Mouse (Mus musculus) lung, adult 2 months (tissue): ENCODE measurements around the gene Shisal2b.

Experiments
- CTCF ChIP-seq: fragments of 200-500 bp; IDR thresholded peaks from 2 replicates; pipeline ENCODE4 v1.5.1; 2011; ENCODE audit warnings: mild to moderate bottlenecking, low read length, control low read depth; ENCODE audit not compliant: insufficient read depth
- POLR2A ChIP-seq: fragments of 200-500 bp; IDR thresholded peaks from 2 replicates; pipeline ENCODE4 v1.6.1; 2011; ENCODE audit warnings: low read depth, mild to moderate bottlenecking, control low read depth, low read length, borderline replicate concordance; ENCODE audit errors: extremely low read depth

DNA sequence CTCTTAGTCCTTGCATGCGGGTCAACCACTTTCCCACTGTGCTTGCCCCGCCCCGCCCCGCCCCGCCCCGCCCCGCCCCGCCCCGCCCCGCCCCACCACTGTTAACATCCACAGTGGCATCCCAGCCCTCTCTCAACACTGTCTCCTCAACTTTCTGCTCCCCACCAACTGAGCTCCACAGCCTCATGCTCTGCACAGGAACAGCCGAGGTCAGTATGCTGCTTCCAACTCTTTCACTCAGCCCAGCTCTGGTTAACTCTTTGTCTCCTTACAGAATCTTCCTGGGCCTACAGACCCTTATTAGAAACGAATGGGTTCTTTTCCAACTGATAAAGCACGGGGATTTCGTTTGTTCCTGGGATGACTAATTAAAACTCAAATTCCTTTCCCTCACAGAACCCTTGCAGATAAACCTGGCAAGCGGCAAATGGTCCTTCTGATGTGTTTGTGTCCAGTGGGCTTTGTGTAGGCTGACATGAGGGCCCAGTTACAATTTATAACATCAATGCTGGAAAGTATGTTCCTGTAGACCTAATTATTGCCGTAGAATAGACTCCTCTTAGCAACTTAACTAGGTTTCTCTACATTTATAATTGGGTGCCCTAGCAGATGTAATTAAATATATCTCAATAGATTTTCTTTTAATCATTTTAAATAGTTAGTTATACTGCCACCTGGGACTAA lies 20.0 kb upstream of the Shisal2b start:
- TF ChIP-seq CTCF = no peak
- no peak for TF ChIP-seq POLR2A
